Mouse (Mus musculus) thymus, postnatal 36 days (tissue): ENCODE data around the gene Evpl.

Experiments used
- DNase-seq, 2 experiments: peaks; one replicate each; pipeline ENCODE4 v3.0.0; 2022; ENCODE audit warnings: mixed read lengths in 2 of 2

Gene Evpl

GRCm38 (mm10) chr11:116212847-116213246 lies 25.0 kb downstream of the Evpl start:
- DNase-seq: no peak

GRCm38 (mm10) chr11:116210696-116211095 lies 27.2 kb downstream of the Evpl start:
- no peak for DNase-seq

- DNase-seq: no peak
Measured at GRCm38 (mm10) chr11:116209257-116209656, 28.6 kb downstream of the Evpl start.

- DNase-seq: no peak
Measured at GRCm38 (mm10) chr11:116208660-116209059, 29.2 kb downstream of the Evpl start.

- DNase-seq: no peak
Measured at GRCm38 (mm10) chr11:116206678-116207077, 31.2 kb downstream of the Evpl start.

GRCm38 (mm10) chr11:116203150-116203549 lies 34.7 kb downstream of the Evpl start:
- no peak for DNase-seq

GRCm38 (mm10) chr11:116201151-116201550 lies 36.7 kb downstream of the Evpl start:
- DNase-seq: no peak

- DNase-seq: peak; percentile 96 to 98
Measured at GRCm38 (mm10) chr11:116198639-116199531, 39.0 kb downstream of the Evpl start, which contains the start of the genes Ten1 and Acox1. Ten1 (plus strand) TSS chr11:116198855. Acox1 (minus strand) TSS chr11:116199045.

GRCm38 (mm10) chr11:116198132-116198531 lies 39.7 kb downstream of the Evpl start:
- DNase-seq: no peak

GRCm38 (mm10) chr11:116197584-116197906 lies 40.3 kb downstream of the Evpl start:
- no peak for DNase-seq

- no peak for DNase-seq
Measured at GRCm38 (mm10) chr11:116196866-116197583, 40.9 kb downstream of the Evpl start.

- no peak for DNase-seq
Measured at GRCm38 (mm10) chr11:116196336-116196735, 41.5 kb downstream of the Evpl start.

GRCm38 (mm10) chr11:116195252-116195651 lies 42.6 kb downstream of the Evpl start:
- DNase-seq: no peak

GRCm38 (mm10) chr11:116194619-116195018 lies 43.3 kb downstream of the Evpl start:
- DNase-seq: no peak

- no peak for DNase-seq
Measured at GRCm38 (mm10) chr11:116187226-116187930, 50.5 kb downstream of the Evpl start.

- no peak for DNase-seq
Measured at GRCm38 (mm10) chr11:116186360-116186759, 51.5 kb downstream of the Evpl start.

- DNase-seq: no peak
Measured at GRCm38 (mm10) chr11:116185836-116186235, 52.0 kb downstream of the Evpl start.

GRCm38 (mm10) chr11:116178411-116179121 lies 59.3 kb downstream of the Evpl start:
- no peak for DNase-seq

GRCm38 (mm10) chr11:116176010-116176409 lies 61.9 kb downstream of the Evpl start:
- DNase-seq: no peak

- no peak for DNase-seq
Measured at GRCm38 (mm10) chr11:116174775-116175448, 63.0 kb downstream of the Evpl start.

- no peak for DNase-seq
Measured at GRCm38 (mm10) chr11:116171959-116172358, 65.9 kb downstream of the Evpl start.
